Mouse (Mus musculus) kidney, adult 18-20 months (tissue): ENCODE measurements around the gene R3hdm1.
A peak's percentile ranks its signal among the peaks of the same experiment; 100 is the strongest.
"Not testable (repeated sequence)": the region's sequence is repeated elsewhere in the genome, so short reads cannot be mapped to it uniquely, and the experiment has no call there.

ENCODE experiments used
- DNase-seq: peaks from one replicate; pipeline ENCODE4 v3.0.0; 2021

Gene R3hdm1

DNA sequence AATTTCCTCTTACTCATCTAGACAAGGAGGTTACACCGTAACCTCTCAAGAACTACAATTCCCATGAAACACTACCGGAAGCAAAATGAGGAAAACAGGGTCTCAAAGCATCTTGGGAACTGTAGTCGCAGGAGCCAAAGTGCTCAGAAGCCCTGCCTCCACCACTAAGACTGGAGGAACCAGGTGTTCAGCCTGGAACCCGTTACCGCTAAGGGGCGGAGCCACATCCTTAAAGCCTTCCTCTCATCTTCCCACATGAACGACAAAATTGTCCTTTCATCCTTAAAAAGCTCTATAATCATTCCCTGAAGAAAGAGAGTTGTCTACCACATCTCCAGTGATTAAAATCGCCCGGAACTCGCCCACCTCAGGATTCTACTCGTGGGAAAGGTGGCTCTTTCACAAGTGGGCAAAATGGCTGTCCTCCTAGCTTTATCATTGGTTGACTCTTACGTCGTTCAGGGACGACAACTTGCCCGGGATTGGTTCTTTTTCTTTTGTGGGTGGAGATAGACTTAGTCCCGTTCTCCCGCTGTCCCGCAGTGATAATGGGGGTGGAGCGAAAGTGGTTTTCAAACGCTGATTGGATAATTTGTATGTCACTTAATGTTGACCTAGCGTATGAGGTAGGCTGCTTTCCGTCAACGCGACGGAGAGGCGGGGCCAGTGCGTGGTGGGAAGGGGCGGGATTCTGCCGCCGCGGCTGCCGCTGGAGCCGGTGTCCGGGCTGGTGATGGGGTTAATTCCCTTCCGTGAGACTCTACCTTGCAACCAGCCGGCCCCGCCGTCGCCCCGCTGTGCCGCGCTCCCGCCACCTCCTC, at the start of gene R3hdm1, which contains the start of gene Zranb3:
R3hdm1 (plus strand) TSS at position 661 of the 821 bp plus-strand sequence.
Zranb3 (minus strand) TSS at position 407 of the 821 bp plus-strand sequence.
- peak; percentile 94 for DNase-seq

DNA sequence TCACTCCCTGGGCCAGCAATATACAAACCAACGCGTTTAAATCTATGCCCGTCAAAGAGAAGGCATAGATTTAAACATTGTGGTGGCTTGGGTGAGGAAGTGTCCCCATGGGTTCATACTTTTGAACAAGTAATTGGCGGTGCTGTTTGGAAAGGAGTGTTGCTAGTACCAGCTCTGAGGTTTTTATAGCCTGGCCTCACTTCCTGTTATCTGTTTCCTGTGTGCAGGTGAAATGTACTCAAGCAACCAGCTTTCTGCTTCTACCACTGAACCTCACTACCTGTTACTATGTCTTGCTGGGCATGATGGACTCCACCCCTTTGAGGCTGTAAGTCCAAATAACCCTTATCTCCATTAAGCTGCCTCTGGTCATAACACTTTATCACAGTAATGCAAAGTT, 45.8 kb upstream of the R3hdm1 start:
- no peak for DNase-seq

DNA sequence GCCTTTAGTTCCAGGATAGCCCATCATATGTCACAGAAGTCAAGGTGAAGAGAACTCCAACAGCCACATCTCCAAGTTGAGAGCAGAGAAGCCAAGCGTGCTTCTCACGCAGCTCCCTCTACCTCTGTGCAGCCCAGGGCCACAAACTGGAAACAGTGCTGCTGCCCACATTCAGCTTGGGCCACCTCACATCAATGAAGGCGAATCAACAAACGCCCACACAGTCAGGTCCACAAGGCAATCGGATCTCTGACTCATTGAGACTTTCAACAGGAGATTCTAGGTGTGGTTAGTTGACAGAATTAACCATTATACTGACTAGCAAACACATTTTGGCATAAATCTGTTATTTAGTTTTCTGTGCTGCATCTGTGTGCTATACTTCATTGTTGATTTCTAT, 44.5 kb upstream of the R3hdm1 start:
- no peak for DNase-seq

DNA sequence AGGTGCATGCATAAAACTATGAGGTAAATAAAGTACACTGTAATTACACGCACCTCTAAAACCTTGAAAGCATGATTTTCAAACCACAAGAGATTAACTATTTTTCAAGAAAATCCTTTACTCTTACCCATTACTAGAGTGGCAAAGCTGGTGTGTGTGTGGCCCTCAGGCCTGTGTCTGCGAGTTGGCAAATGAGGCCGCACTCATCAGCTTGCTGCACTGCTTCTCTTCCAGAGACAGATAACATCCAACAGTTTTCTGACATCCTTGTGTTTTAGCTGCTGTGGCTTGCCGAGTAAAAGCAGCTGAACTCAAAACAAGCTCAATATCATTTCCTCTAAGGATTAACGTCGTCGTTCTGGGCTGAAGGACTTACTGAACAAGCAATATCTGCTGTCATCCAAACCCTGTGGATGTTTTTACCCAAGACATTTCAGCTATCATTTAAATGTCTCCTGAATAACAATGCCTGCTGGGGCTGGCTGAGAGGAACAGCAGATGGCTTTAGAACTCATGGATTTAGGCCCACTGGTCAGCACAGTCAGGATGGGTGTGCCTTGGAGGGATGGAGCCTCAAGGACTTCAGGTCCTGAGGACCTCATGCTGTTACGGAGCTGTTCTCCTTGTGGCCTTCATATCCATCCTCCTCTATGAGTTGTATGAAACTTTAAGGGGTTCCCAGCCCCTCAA, 42.3 kb upstream of the R3hdm1 start:
- no peak for DNase-seq

DNA sequence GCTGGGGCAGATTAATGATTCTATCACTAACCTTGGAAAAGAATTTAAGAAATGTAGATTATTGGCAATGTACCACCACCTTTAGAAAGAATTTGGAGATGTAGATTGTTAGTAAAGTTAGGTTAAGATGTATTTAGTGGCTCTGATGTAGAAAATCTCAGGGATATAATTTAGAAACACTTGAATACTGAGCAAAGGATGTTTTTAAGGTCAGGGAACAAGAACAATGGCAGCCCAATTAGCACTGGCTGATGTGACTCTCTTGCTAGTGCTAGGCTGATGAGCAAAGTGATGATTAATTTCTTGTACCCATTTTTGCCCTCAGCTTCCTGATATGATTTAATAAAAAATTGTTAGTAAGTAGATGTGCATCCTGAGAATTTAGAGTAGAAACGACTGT, 41.7 kb upstream of the R3hdm1 start:
- no peak for DNase-seq

DNA sequence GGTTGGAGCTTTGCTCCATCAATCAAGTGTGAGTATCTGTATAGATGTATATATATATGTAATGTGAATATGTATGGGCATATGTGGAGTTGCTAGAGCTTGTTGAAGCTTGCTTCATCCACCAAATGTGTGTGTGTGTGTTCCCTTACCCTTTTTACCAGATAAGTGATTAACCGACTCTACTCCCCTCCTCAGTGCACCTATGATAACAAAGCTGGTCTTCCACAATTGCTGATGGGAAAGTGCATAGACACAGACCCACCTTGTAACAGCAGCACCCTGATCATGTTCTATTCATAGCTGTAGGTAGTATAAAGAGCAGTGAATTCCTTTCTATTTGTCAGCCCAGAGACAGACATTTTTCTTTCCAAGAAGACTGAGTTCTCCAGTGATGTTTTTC, 40.9 kb upstream of the R3hdm1 start:
- DNase-seq = no peak

DNA sequence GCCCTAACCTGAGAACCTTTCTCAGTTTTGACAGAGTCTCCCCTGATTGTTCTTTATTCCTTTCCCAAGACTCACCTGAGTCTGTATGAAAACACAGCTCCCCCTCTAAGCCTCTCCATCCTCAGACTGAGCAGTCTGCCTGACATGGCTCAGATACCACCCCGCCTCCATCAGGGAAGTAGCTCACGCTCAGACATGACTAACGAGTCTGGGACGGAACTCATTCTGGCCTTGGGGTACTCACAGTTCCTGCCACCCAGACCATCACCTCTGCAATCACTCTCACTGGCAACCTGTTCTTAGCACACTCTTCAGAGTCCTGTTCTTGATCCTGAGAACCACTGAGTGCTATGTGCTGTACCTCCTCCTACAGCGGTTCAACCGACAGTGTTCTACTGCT, 38.4 kb upstream of the R3hdm1 start:
- no peak for DNase-seq

DNA sequence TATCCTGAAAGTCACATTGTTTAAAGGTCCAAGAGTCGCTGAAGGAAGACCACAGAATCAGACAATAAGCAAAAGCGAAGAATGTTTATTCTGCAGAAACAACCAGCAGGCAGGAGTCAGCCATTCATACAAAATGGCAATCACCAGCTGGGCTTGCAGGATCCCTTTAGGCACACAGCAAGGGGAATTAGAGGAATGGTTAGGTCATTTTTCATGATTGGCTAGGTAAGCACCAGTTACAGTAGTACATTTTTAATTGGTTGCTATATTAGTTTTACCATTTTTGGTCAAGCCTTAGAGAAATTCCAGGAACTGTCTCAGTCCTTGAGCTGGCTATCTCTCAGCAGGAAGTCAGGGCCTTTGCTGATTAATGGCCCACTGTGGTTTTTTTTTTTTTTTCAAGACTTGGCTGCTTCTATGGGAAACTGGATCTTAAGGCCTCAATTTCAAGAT, 34.1 kb upstream of the R3hdm1 start:
- no peak for DNase-seq

DNA sequence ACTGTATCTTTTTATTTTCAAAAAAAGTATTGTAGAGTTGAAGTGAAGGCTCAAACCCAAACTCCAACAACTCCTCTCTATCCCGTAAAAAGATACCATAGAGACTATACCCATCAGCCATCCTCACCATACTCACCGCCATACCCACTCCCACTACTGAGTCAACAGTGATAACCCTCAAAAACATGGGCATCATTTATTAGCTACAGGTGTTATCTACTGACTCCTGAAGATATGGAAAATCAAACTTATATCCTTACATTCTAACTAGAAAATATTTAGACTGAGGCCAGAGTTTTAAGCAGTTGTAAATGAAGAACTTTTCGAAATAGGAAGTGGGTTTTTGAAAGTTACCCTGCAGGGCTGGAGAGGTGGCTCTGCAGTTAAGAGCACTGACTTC, 33.1 kb upstream of the R3hdm1 start:
- DNase-seq = no peak

DNA sequence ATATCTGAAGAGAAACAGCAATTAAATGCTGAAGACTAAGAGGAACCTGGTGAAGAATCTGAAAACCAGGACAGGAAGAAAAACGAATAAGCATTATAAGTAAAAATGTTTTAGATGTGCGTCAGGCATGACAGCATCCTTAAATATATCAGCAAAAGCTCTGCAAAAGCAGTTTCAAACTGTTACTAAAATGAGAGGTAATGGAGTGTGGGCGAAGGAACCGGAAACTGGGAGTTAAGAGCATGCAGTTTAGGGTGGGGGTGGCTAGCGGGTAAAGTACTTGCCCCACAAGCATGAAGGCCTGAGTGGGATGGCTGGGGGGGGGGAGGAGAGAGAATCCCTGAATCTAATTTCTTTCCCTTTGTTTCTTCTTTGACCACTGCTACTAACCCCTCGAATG, 30.1 kb upstream of the R3hdm1 start:
- no peak for DNase-seq

DNA sequence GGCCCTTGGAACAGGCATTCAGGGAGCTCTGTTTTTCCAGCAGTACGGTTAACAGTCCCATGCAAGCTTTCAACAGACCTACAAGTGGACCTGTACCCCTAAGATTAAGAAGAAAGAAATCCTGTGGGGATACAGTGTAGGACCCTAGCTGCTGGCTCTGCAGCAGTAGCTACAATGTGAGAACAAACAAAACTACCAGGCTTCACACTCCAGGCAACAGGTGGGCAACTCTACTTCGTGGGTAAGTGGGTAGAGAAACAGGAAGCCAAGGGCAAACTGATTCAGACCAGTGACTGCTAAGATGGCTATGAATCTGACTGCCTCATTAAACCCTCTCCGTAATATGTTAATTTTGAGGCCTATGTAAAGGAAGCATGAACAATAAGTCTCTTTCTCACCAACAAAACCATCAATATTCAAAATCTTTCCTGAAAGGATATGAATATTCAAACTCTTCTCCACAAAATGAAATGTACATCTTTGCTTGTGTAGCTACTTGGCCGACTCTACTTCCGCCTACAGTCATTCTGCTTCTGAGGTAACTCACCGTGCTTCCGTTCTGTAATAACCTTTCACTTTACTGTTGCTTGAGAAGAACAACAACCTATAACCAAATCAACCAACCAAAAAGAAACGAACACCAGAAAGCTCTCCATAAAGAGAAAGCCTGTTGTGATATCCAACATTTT, 26.2 kb upstream of the R3hdm1 start:
- DNase-seq = no peak

DNA sequence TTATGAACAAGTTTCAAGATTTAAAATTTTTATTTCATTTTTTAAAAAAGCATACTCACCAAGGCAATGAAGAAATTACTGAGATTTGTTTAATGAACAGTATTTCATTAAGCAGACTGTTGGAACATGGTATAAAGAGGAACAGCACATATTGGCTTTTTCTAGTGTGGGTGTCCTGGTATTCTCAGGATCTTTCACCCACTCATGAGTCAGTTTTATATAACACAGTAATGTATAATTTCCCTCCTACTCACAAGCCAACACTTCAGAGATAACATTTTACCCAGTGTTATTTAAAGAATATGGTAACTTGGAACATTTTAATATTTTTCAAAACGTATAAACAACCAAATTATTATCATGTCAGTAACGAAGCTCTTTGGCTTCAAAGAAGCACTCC, 25.3 kb upstream of the R3hdm1 start:
- DNase-seq = no peak

DNA sequence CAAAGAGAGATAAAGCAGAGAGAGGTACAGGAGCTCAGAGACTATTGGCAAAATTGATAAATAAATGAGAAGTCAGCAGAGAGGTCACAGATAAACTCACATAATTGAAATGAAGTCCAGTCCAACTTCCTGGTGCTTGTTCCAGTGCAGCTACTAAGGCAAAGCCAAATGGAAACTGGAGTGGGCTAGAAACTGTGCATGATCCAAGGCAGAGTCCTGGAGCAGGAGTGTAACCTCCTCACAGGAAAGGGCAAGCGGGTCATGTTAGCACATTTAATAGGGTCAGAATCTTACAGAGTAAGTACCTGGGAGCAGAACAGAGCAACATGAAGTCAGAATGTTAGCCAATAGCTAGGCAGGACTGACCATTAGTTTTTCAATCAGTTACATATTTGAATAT, 24.5 kb upstream of the R3hdm1 start:
- no peak for DNase-seq

DNA sequence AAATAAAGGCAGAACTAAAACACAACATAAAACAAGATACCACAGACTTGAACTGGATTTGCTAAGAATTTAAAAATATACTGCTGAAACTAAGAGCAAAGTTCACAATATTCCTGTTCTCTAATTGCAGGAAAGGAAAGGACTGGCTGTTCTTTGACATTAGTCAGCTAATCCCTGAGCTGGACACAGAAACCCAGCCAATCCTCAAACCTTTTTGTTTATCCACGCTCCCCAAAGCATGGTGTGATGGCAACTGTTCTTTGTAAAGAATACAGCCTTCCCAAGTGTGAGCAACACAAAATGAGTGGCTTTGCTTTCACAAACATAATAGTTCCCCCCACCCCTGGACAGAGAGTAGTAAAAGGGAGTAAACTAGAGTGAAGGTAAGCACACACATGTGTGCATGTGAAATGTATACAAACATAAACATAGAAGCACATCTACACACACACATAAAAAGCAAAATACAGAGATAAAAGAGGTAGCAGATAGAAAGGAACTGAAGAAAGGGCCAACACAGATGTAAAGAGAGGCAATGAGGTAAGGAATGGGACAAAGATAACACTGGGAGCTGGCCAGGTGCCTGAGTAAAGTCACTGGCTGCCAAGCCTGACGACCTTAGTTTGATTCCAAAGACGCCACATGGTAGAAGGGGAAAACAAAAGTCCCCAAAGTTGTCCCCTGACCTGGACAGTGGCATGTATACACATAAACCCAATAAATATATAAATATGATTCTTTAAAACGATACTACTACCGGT, 22.0 kb upstream of the R3hdm1 start:
- DNase-seq = no peak

DNA sequence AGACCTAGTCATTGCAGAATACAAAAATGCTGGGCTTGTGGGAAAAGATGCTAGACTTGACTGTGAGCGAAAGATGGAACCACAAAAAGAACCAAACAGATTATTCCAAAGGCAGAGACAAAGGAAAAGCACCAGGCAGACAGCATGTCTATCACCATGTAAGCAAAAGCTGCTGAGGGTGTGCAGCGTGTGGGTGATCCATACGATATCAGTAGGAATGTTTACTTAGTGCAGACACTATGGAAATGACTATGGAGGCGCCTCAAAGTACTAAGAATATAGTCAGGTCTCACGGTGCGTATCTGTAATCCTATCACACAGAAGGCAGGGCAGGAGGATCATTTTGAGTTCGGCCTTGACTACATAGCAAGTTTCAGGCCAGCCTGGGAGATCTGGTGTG, 21.2 kb upstream of the R3hdm1 start:
- no peak for DNase-seq

DNA sequence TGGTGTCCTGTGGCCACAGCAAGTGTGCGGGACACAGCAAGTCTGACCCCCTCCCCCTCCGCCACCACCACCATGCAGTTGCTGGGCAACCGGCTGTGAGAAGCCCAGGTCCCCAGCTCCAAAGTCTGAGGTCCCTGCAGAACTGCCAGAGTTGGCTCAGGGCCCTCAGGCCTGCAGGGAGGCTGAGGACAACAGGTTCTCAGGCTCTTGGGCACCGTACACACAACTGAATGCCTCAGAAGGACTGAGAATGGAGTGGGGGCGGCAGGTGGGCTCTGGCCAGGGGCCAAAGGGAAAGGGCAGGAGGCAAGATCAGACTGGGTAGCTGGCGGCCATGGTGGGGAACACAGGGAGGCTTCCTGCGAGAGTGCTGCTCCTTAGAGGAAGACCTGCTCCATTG, 20.3 kb upstream of the R3hdm1 start:
- DNase-seq = peak; percentile 35

DNA sequence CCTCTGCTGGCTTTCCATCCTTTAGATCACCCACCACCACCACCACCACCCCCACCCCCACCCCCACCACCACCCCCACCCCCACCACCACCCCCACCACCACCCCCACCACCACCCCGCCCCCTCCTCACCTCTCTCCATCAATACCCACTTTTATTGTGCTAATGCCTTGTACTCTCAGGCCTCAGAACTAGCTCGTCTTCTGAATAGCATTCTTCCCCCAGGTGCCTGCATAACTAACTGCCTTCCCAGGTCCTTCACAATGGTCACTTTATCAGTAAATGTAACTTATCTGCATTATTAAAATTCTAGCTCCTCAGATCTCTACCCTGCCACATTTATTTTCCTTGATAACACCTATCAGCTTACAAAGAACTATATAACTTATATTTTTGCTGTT, 8.4 kb upstream of the R3hdm1 start:
- no peak for DNase-seq

DNA sequence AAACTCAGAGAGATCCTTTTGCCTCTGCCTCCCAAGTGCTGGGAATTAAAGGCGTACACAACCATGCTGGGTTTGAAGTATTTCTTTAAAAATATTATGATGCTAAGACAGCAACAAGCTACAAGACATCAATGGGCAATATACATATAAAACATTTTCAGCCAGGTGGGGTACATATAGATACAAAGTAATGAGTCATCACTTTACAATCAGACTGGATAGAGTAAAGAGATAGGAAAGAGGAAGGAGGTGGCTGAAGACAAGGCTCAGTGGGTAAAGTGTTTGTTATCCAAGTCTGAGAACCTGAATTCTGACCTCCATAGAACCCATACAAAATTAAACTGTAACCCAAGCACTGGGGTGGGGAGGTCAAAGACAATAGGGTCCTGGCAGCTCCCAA, 4.8 kb upstream of the R3hdm1 start:
- DNase-seq = no peak

DNA sequence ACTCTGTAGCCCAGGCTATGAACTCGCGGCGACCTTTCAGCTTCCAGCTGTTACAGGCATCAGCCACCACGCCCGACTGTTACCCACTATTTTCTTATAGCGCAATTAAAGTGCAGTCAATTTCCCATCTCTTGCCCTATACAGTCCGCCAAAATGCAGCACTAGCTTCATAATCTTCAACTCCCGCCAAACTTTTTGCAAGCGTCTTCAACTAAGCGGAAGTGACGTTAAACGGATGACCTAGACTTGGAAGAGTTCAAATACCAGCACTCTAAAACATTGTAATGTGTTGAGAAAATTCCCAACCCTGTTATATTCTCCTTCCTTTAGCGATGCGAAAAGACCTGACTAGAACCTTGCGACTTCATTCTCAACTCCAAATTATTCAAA, 855 bp upstream of the R3hdm1 start:
- DNase-seq = peak; percentile 64

DNA sequence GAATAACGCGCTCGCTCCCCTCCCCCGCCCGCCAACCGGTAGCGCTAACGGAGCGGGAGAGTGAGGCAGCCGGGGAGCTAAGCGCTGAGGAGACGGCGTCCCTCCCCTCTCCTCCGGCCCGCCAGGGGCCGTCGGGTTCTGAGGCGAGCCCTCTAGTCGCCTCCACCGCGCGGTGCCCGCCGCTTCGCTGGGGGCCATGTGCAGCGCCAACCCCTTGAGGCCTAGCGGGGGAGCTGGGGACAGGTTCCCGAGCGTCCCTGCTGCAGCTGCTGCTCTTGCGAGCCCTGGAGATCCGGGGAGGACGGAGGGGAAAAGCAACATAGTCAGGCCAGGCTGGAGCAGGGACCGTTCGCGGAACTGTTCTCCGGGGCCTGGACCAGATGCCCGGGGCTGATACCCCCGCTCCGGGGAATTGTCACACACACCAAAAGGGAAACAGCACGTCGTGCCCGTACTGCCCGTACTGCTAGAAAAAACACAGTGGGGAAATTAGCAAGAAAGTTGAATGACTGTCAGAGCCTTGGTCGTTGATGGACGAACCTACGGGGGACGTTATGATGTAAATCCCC, 503 bp downstream of the R3hdm1 start:
- DNase-seq = no peak

DNA sequence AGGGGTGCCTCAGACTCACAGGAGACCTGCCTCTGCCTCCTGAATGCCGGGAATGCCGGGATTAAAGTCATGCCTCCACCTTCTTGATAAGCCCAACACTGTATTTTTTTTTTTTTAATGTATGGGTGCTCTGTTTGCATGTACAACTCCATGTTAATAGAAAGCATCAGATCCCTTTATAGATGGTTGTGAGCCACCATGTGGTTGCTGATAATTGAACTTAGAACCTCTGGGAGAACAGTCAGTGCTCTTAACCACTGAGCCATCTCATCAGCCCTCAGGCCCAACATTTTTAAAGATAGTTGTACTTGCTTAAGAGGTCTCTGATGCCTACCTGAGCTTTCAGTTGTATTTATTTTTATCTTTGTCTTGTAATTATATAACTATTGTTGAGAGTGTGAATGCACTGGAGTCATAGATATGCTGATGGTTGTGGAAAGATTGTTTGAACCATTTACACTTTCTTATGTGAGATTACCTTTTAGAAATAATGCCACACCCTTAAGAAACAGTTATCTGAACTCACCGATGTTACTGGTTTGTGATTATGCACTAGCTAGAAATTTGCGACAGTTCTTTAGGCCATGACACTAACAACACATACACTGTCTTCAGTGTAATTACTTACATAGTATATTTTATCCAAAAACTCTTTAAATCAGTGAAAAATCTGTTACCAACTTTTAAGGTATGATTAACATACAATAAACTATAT, 18.0 kb downstream of the R3hdm1 start:
- DNase-seq = no peak

DNA sequence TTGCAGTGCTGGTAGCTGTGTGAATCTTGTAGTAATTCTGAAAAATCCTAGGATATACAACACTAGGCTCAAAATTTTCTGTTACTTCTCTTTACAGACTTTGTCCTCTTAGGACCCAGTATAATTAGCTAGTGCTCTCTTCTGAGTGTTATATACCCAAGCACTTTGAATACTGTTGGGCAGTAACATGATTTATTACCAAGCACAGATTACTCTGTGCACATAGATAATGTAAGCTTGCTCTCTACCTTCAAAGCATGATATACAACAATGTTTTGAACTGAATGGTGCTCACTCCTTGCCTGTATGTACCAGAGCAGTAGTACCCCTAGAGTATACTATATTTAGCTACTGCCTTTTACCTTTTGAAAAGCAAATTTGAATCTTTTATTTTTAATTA, 33.1 kb downstream of the R3hdm1 start:
- not testable (repeated sequence) for DNase-seq
